Mouse (Mus musculus): ENCODE data around the gene Chek2. TPM values are rescaled to one million over a fixed set of nuclear protein-coding genes. Genes with fewer than 3 reads are reported as not detected.

The Chek2 gene
- total and polyA plus RNA-seq, 3 experiments: 25.0 to 41.6 (median 27.6) TPM

- TF ChIP-seq CTCF (conservative IDR thresholded peaks at IDR 0.05 in 1 of 2, IDR thresholded peaks at IDR 0.05 in 1 of 2; ENCODE audit: low read depth in 2 of 2, low read length in 2 of 2) (no peak), USF1 (IDR thresholded peaks at IDR 0.05; ENCODE audit: low read depth, low read length) (no peak), PAX5 (IDR thresholded peaks at IDR 0.05; ENCODE audit: low read length) (no peak), HCFC1 (IDR thresholded peaks at IDR 0.05; ENCODE audit: low read depth, low read length) (no peak), NELFE (IDR thresholded peaks at IDR 0.05; ENCODE audit: low read depth, low read length) (no peak), CHD2 (IDR thresholded peaks at IDR 0.05; ENCODE audit: low read length) (no peak), UBTF (IDR thresholded peaks at IDR 0.05; ENCODE audit: low read depth, low read length) (no peak), E2F4 (IDR thresholded peaks at IDR 0.05; ENCODE audit: insufficient replicate concordance, low read depth, low read length) (no peak), KAT2A (IDR thresholded peaks at IDR 0.05; ENCODE audit: insufficient replicate concordance, low read length) (no peak), MYC (IDR thresholded peaks at IDR 0.05; ENCODE audit: low read depth, low read length) (no peak), MXI1 (IDR thresholded peaks at IDR 0.05; ENCODE audit: low read depth, low read length) (no peak), MAX (IDR thresholded peaks at IDR 0.05; ENCODE audit: low read length) (no peak), JUN (IDR thresholded peaks at IDR 0.05; ENCODE audit: insufficient read depth, low read depth, low read length) (no peak)
- DNase-seq (ENCODE audit: extremely low read depth): no peak
- H3K36me3 ChIP-seq (replicated peaks in 1 of 2; ENCODE audit: control insufficient read depth in 1 of 2, insufficient read depth in 1 of 2, low read length in 1 of 2): peaks cover 19 to 58% of the 10 kb centered on the region in 2 experiments
- peaks cover 12 to 47% of the 10 kb centered on the region in 2 experiments for H3K4me1 ChIP-seq (ENCODE audit: control insufficient read depth in 1 of 2, insufficient read depth in 2 of 2)
- in situ Hi-C loops (cut with MboI; ENCODE audit: low pct_ligation_motif_present, low pct_unique_long_range_greater_than_20kb, low sequenced_read_pairs) (no loop called here), dilution Hi-C loops (cut with MboI; ENCODE audit: extremely low pct_ligation_motif_present, extremely low pct_unique_long_range_greater_than_20kb, low sequenced_read_pairs) (no loop called here)
- H3K27ac ChIP-seq (ENCODE audit: insufficient read depth, low read depth): no peak overlapping the region
- H3K27me3 ChIP-seq (replicated peaks): no peaks in the 10 kb centered on the region
- H3K79me2 ChIP-seq (replicated peaks; ENCODE audit: control insufficient read depth, extremely low read depth, insufficient read depth, poor library complexity, severe bottlenecking): 0 out of 2 replicates have a peak, but pooled peaks cover 2% of the 10 kb centered on the region
- no peak overlapping the region for H3K9ac ChIP-seq (ENCODE audit: insufficient read depth, low read depth)
- H3K4me3 ChIP-seq (replicated peaks in 1 of 3; ENCODE audit: low read depth in 2 of 3, low read length in 2 of 3, poor library complexity in 1 of 3): no peak overlapping the region
- no peak overlapping the region for H3K4me2 ChIP-seq (ENCODE audit: insufficient read depth, low read depth, poor library complexity, severe bottlenecking)
- no peaks in the 10 kb centered on the region for H3K9me3 ChIP-seq (replicated peaks; ENCODE audit: low read length)
Observed at GRCm38 (mm10) chr5:110804012-110804743, 35.6 kb upstream of the Chek2 start.

- H3K27ac ChIP-seq (ENCODE audit: insufficient read depth, low read depth): no peak overlapping the region
- H3K4me1 ChIP-seq (ENCODE audit: control insufficient read depth in 1 of 2, insufficient read depth in 2 of 2): peaks cover 12 to 41% of the 10 kb centered on the region in 2 experiments
- no peak for DNase-seq (ENCODE audit: extremely low read depth)
- no peak for TF ChIP-seq ZC3H11A (IDR thresholded peaks at IDR 0.05; ENCODE audit: low read depth, low read length)
- no peak for TF ChIP-seq POLR2AphosphoS2 (IDR thresholded peaks at IDR 0.05; ENCODE audit: low read depth, low read length)
- no peak for TF ChIP-seq ETS1 (conservative IDR thresholded peaks at IDR 0.05; ENCODE audit: low read depth, low read length)
- TF ChIP-seq MXI1 (IDR thresholded peaks at IDR 0.05; ENCODE audit: low read depth, low read length): no peak
- TF ChIP-seq MAX (IDR thresholded peaks at IDR 0.05; ENCODE audit: low read length): no peak
- TF ChIP-seq PAX5 (IDR thresholded peaks at IDR 0.05; ENCODE audit: low read length): no peak
- TF ChIP-seq ZNF384 (IDR thresholded peaks at IDR 0.05; ENCODE audit: low read depth, low read length): no peak
- TF ChIP-seq JUN (IDR thresholded peaks at IDR 0.05; ENCODE audit: insufficient read depth, low read depth, low read length): no peak
- TF ChIP-seq POLR2A (IDR thresholded peaks at IDR 0.05; ENCODE audit: low read depth, low read length): no peak
- TF ChIP-seq UBTF (IDR thresholded peaks at IDR 0.05; ENCODE audit: low read depth, low read length): no peak
- no peak overlapping the region for H3K4me2 ChIP-seq (ENCODE audit: insufficient read depth, low read depth, poor library complexity, severe bottlenecking)
- no peak overlapping the region for H3K4me3 ChIP-seq (replicated peaks in 1 of 3; ENCODE audit: low read depth in 2 of 3, low read length in 2 of 3, poor library complexity in 1 of 3)
- no peaks in the 10 kb centered on the region for H3K27me3 ChIP-seq (replicated peaks)
- dilution Hi-C loops (cut with MboI; ENCODE audit: extremely low pct_ligation_motif_present, extremely low pct_unique_long_range_greater_than_20kb, low sequenced_read_pairs) (no loop called here), in situ Hi-C loops (cut with MboI; ENCODE audit: low pct_ligation_motif_present, low pct_unique_long_range_greater_than_20kb, low sequenced_read_pairs) (no loop called here)
- no peak overlapping the region for H3K9ac ChIP-seq (ENCODE audit: insufficient read depth, low read depth)
- H3K36me3 ChIP-seq (replicated peaks in 1 of 2; ENCODE audit: control insufficient read depth in 1 of 2, insufficient read depth in 1 of 2, low read length in 1 of 2): peaks cover 5 to 39% of the 10 kb centered on the region in 2 experiments
- 0 out of 2 replicates have a peak, but pooled peaks cover 4% of the 10 kb centered on the region for H3K79me2 ChIP-seq (replicated peaks; ENCODE audit: control insufficient read depth, extremely low read depth, insufficient read depth, poor library complexity, severe bottlenecking)
- no peaks in the 10 kb centered on the region for H3K9me3 ChIP-seq (replicated peaks; ENCODE audit: low read length)
Observed at GRCm38 (mm10) chr5:110806154-110806553, 33.6 kb upstream of the Chek2 start.

All from CH12.LX (cell line).